Mouse (Mus musculus) naive thymus-derived CD4-positive, alpha-beta T cell, adult 2 months (primary cell): ENCODE data around the gene Unc93b1.

ENCODE experiments used
- DNase-seq: peaks from one replicate; pipeline ENCODE4 v3.0.0-alpha.2; 2011; ENCODE audit warnings: low read depth

Unc93b1 gene

DNA sequence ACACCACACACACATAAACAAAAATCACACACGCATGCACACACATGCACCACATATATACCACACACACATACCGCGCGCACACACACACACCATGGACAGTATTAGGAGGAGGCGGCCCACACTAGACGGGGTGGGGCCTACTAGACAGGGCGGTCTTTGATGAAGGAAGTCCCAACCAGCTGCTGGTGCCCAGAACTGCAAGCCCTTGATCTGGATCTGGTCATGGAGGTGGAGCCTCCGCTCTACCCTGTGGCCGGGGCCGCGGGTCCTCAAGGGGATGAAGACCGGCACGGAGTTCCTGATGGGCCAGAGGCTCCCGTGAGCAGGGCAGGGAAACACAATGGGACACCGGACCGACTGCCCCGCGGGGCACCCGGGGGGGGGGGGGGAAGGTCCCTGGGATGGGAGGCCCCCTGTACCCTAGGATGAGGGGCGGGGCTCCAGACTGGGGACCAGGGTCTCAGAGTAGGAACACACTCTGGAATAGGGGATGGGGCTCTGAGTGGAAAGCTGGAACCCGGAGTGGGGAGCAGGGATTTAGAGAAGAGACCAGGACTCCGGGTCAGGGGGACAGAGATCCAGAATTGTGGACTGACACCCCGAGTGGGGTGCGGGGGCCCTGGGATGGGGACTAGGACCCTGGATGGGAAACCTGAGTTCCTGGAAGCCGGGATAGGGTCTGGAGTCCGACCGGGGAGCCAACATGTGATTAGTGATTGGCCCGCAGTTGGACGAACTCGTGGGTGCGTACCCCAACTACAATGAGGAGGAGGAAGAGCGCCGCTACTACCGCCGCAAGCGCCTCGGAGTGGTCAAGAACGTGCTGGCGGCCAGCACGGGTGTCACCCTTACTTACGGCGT, at the start of gene Unc93b1:
TSS of gene Unc93b1 (plus strand) at position 155 of the 864 bp plus-strand sequence.
- peak; percentile 64 for DNase-seq

DNA sequence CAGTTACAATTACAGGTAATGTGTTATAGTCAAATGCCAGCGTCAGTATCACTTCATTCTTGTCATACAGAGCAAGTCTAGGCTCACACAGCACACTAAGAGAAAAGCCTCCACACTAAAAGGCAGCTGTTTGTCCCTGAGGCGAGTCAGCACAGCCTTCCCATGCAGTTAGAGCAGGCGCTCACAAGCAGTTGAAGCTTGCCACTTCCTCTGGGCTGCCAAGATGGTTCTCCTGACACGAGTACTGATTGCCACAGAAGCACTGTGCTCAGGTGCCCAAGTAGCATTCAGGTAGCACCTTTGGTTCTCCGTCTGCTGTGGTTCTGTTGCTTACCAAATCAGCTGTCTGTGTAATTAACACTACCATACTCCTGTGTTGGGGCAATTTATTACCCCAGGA, 45.9 kb upstream of the Unc93b1 start:
- DNase-seq: no peak

DNA sequence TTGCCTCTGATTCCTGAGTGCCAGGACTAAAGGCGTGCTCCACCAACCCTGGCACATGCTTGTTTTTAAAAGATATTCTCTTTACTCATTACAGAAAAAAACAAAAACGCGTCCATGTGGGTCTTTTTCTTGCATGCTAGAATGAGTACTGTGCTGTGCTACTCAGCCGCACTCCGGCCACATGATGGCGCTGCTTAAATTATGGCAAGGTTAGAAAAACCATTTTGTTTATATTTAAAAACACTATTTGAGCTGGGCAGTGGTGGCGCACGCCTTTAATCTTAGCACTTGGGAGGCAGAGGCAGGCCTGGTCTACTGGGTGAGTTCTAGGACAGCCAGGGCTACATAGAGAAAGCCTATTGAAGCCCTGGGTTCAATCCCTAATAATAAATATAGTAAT, 44.8 kb upstream of the Unc93b1 start:
- DNase-seq: peak; percentile 63

DNA sequence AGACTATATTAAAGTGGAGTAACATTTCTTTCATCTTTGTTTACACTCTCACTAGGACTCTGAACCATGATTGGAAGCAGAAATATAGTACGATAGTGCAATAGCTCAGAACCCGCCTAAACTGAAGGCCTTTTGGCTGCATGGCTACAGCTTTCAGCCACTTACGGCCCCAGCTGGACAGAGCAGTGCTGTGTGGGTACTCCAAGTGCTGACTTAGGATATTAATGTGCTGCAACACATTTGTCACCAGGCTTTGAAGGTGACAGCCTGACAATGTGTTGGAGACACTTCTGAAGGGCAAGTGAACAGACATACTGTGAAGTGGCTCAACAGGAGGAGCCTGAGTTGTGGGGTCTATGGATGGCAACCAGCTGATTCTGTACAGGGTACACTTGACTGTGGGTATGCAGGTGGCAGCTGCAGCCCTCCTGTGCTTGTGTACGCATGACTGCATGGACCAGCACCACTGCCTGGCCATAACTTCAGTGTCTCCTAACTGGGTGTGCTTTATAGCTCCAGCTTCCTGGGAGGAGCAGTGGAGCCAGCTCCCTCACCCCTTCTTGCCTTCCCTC, 41.4 kb upstream of the Unc93b1 start:
- DNase-seq: no peak

DNA sequence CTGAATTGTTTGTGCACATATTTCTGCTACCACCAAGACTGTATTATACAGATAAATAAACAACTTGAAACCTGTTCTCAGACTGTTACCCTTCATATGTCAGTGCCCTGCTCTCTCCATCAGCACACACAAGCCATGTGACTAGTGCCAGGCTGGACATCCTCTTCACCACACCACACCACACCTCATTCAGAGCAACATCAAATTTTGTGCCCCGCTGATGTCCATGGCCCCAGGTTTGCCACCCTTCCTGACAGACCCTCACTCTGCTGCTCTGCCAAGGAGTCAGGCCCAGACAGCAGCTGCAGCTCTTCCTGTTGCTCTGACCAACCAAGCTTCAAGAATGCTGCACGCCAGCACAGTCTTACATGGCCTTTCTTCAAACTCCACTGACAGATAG, 40.7 kb upstream of the Unc93b1 start:
- DNase-seq: no peak

DNA sequence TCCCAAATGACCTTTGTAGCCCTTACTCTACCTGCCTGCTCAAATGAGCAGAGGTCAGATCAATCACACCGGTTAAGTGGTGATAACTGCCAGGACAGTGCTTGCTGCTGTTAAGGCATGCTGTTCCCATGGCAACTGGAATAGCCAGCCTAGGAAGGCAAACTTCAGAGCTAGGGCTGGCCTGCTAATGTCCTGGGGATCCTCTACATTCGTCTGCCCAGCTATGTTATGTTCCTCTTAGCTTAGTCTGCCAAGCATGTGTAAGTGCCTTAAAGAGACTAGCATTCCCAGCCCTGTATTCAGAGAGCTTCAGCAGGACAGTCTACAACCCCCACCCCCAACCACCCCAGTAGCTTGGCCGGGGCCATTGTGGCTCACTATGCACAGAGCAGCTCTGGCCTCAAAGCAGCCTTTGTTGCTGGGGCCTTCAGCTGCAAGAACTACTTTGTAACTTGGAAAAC, 39.8 kb upstream of the Unc93b1 start:
- no peak for DNase-seq

DNA sequence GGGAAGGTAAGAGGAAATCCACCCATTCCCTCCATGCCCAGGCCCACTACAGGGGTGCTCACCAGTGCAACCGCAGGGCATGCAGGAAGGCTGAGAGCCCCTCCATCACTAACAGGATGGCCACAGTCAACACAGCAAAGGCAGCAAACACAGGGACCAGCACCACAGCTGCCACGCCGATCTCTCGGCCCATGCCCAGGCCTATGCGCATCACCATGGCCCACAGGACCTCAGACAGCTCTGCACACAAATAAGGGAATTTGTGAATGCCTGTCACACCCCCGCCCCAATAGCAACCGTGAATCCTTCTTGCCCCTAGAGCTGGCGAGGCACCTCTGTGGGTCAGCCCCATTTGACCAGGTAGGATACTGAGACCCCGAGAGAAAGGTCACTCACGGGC, 38.8 kb upstream of the Unc93b1 start:
- DNase-seq: no peak

DNA sequence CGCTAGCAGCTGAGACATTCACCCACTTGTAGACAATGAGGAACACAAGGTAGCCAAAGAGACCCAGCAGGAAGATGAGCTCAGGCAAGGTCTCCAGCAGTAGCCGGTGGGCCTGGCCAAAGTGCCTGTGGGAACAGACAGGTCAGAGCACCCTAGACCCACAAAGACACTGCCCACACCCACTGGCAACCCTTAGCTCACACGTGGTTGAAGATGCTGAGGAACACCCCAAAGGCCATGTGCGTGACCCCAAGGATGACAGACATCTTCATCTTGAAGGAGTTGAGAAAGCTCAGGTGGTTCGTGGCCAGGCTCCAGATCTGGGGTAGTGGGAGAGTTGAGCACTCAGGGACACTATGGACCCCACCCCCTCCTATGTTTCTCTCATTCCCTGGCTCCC, 37.4 kb upstream of the Unc93b1 start:
- no peak for DNase-seq

DNA sequence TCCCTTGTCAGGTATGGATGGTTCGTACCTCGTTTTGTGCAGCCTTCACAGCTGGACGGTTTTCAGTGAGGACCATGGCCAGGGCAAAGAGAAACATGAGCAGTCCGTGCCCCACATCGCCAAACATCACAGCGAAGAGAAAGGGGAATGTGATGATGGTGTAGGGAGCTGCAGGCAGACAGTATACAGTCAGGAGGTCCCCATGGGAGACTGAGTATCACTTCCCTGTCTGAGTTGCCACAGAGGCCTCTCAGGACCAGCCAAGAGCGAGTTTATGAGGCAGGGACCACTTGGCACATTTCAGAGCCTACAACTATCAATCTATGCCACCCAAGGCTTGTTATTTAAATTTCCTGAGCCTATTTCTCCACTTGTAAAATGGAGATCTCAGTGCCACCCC, 36.0 kb upstream of the Unc93b1 start:
- DNase-seq: no peak

DNA sequence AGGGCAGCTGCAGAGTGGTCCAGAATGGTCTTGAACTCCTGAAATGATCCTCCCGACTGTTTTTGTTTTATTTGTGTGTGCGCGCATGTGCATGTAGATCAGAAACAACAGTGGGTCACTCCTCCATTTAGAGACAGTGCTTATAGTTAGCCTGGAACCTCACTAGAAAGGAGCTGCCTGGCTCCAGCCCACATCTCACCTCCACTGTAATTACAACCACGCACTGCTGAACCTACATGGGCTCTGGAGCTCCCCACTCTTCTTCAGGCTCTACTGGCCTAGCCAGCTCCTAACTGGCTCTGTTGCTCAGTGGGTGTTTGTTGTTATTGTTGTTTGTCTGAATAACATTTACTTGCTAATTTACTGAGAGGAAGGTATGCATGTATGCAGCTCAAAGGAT, 35.4 kb upstream of the Unc93b1 start:
- DNase-seq: no peak

DNA sequence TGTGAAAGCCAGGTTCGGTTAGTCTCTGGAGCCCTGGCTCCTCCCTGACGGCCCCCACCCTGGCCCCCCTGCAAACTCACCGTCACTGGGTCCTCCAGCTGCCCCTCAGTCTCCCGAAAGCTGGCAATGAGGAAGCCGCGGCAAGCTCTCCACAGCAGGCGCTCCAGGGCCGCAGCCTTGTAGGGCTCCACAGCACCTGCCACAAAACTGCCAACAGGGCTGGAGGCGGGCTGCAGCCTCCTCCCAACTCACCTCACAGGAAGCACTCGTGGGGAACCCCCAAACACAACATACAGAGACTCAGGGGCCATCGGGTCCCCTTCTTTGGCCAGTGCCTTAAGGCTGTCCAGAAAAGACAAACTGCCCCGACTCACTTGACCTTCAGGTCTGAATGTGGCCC, 32.0 kb upstream of the Unc93b1 start:
- no peak for DNase-seq

DNA sequence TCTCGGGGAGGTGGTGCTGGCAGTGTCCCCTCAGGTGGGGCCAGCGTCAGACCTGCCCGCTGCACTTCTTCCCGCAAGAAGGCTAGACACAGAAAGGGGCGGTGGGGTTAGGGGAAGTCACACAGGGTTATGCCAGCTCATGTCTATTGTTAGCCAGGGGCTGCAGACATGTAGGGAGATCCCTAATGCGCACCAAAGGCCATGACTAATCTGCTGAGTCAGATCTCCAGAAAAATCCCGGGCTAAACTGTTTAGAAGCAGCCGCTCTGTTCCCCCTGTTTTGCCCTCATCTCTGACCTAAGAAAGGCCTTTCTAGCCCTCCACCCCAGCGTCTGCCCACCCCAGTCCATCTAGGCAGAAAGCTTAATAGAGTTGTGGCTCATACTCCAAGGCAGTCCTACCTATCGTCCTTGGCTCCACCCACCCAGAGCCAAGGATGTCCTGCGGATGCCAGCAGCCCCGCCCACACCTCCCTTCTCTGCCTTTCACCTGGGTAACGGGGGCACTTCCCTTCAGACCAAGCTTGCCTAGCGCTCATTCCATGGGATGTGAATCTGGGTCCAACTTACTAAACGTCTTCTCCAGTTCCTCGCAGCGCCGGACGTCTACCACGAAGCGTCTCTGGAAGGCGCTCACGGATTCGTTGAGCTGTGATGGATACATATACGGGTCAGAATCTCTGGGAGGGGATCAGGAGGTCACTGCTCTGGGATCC, 31.2 kb upstream of the Unc93b1 start:
- no peak for DNase-seq

DNA sequence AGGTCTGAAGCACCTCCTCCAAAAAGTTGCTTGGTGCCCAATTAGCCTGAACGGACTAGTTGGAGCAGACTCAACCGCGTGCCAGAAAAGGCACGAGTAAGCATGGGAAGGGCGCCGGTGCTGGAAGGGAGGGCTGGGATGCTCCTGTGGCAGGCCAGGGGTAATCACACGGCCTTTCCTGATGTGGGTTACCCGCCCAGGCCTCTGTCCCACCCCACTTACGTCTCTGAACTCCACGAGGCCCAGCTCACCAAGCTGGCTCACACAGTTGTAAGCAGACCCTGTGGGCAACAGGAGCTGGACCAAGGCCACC, 30.7 kb upstream of the Unc93b1 start:
- DNase-seq: no peak

DNA sequence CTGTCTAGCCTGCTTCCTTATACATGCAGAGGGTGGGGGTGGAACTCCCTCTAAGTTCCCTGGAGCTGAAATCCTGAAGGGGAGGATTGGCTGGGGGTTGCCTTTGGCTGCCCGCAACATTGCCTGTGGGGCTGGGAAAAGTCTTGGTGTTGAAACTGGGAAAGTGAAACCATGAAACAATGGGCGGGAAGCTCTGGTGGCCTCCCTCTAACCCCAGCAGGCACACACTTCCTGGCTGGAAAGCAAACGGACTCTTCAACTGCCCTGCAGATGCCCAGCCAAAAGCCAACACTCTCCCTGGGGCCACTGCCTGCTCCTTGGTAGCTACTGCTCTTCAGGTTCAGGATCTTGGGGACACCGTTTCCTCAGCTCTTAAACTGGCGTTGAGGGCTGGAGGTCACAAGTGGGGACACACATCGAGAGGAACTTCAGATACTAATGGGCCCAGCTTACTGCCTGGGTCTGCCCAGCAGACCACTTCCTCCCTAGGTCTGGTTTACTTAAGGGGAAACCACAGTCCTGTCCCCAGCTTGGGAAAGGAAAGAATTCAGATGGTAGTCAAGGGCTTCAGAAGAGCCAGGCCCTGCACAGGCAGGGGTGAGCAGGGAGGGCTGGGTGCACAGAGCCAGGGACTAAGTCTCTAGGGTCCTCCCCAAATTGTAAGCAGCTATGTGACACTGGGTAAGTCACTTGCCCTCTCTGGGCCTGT, 29.6 kb upstream of the Unc93b1 start:
- peak; percentile 30 for DNase-seq

DNA sequence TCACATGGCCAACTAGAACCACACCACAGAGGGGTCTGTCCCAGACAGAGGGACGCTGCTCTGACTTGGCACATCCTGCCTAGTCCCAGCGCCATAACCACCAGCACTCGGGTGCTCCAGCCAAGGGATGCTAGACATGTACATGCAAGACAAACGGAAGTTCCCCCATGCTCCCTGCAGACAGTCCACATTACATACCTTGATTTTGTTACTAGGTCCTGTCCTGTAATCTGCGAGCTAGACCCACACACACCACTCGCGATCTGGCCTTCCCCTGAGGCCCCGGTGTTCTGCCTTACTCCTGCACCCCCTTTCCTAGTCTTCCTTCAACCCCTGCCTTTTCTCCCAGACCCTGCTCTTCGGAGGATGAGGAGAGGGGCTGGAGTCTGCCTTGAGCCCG, 28.7 kb upstream of the Unc93b1 start:
- peak; percentile 43 for DNase-seq

DNA sequence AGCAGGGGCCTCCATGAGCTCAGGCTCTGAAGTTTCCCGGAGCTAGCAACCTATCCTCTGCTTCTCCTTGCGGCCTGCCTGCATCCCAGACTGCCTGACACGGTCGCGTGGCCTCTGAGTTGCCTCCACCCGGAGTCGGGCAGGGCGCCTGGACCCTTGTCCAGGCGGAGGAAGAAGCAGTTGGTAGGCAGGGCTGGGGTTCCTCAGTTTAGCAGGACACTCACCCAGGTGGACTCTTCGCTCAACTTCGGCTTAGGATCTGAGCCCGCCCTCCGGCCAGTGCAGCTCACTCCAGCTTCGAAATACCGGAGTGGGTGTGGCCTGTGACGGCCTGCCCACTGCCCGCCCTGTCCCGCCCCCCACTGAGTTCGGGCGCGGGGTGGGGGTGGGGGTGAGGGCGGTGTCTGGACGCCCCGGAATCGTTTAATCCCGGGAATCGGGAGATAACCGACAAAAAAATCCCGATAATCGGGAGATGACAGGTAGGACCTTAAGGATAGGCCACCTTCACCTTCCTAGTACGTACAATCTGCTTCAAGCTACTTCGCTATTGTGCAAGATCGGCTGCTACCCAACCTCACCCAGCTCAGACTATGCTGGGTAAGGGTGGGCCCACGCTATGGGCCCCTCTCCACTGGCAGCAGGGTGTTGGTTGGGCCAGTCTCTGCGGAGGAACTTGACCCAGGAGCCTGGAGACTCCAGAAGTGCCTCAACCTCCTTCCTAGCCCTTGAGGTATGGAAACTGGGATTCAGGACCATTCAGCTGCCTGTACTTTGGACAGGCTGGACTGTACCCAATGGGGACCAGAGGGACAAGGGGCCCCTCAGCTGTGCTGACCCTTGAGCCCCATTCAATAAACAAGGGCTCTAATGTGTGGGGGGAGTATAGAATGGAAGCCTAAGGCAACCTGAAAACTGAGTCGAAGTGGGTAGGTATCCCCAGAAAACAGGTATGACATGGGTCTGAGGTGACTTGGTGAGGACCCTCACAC, 27.9 kb upstream of the Unc93b1 start, which contains the start of gene Tcirg1:
TSS of gene Tcirg1 (minus strand) at position 339 of the 992 bp plus-strand sequence.
- peak; percentile 79 for DNase-seq

DNA sequence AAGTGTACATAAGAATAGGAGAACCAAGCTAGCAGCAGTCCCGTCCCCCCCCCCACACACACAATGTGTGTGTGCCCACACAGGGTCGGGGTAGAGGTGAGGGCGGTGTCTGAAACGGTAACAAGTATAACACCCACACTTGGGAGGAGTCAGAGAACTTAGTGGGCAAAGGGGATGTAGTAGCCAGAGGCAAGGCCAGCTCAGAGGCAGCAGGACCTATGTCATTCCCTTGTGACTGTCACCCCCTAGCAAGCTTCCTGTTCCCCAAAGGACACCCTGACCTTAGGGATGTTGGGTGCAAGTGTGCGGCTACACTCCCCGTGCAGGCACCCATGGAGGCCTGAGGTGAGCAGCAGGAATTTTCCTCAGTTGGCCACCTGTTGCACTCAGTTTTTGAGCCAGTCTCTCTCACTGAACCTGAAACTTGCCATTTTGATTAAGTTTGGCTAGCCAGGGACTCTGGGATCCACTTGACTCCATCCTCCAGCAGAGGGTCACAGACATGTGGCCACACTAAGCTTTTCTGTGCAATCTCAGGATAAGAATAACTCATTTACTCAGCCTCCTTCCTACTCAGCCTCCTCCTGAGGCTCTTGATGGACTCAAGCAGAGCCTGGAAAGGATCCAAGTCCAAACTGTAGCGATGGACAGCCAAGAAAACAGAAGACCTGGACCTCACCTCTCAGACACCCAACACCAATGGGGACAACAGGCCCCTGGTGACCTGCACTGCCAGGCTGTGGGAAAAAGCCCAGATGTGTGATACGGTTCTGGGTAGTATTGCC, 26.9 kb upstream of the Unc93b1 start:
- DNase-seq: no peak

DNA sequence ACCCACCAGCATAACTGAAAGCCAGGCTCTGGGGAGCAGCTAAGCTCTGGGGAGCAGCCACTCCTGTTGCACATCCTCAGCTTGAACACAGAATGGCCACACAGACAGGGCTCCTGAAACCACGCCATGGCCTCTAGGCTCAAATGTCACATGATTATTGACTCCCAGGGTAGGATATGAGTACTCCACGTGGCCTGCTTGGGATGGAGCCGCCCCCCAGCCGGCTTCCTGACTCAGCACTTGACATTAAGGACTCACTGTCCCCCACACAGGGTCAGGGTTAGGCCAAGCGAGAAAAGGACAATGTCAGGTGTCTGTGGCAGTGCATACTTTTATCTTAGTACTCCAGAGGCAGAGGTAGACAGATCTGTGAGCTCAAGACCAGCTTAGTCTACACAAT, 24.8 kb upstream of the Unc93b1 start:
- no peak for DNase-seq

DNA sequence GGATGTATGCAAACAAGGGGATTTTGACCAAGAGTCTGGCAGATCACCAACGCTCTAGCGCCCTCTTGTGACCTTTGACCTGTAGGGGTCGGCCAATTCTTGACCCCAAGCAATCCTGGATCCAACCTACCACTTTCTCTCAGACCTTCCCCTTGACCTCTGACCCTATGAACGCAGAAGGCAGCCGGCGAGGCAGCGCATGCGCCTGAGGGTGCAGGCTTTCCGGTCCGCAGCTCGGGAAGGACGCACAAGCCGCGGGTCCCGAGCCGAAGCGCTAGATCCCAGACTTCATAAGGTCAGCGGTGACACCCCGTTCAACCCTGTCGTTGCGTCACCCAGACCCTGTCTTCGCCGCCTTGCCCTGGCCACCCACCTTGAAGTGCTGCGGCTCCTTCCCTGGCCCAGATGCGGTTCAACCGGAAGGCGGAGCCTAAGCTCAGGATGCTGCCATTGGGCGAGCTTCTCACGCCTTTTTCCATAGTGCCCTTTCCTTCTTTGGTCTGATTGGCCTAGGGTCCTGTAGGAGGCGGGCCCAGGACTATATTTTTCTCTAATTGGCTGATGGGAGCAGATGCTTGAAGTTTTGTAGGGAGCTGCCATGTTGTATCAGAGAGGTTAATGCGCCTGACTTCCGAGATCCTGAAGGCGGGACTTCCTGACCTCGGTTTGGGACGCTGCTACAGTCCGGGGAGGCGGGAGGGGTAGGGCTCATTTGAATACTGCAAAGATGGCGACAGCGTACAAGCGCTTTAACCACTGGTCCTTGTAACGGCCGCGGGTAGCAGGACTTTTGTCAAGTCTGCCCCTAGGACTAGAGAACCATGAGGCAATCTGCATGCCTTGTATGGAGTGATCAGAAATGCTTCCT, 22.4 kb upstream of the Unc93b1 start, which contains the start of gene Ndufs8:
TSS of gene Ndufs8 (minus strand) at position 438 of the 868 bp plus-strand sequence.
- DNase-seq: peak; percentile 97
